ENCODE assay signal across 12 mouse cellular contexts in the genomic region with DNA sequence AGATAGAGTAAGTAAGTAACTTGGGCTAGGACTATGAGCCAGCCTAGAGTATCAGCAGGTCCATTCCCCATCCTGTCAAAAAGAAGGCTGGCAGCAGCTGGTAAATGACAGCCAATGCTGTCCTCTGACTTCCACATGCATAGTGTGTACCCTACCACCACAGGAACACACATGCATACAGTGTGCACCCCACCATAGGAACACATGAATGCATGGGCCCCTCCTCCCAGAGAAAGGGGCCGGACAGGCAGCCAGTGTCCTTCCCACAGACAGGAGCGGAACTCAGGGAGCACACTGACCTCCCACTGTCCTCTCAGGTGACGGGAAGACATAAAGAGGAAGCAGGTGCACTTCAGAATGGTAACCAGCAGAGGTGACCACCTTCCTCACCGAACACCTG.
DNase-seq lines count a peak whose midpoint lies in the region; ATAC-seq lines count a peak whose summit lies in the region.
"Had no signal": no experiment of that assay in that cellular context is flagged by ENCODE, and none has a peak within 500 bp of the region (broad histone marks: within the 10 kb centered on the region; RNA-seq: fewer than 3 reads in every experiment).

No protein-coding gene starts in this region.

- H3K9me3 ChIP-seq in forebrain, embryonic 15.5 days = no peaks in the 10 kb centered on the region
- no peaks in the 10 kb centered on the region for H3K9me3 ChIP-seq in forebrain, embryonic 11.5 days (ENCODE audit: control insufficient read depth, low read length)
- no peaks in the 10 kb centered on the region for H3K9me3 ChIP-seq in kidney, embryonic 15.5 days (replicated peaks)
- H3K9me3 ChIP-seq: embryonic facial prominence, embryonic 15.5 days had no signal

- peaks cover 13% of the 10 kb centered on the region for H3K4me1 ChIP-seq in forebrain, embryonic 15.5 days
- H3K4me1 ChIP-seq in forebrain, embryonic 11.5 days (replicated peaks; ENCODE audit: control insufficient read depth, insufficient read depth, low read length) = 0 out of 2 replicates have a peak, but pooled peaks cover 2% of the 10 kb centered on the region
- H3K4me1 ChIP-seq in kidney, embryonic 15.5 days = peaks cover 62% of the 10 kb centered on the region

- H3K27ac ChIP-seq in forebrain, embryonic 15.5 days (replicated peaks) = no peak overlapping the region
- H3K27ac ChIP-seq in forebrain, embryonic 11.5 days (ENCODE audit: low read depth, low read length) = no peak overlapping the region
- H3K27ac ChIP-seq in kidney, embryonic 15.5 days = peak overlapping the region; percentile 94

- intact Hi-C loops in left cerebral cortex, postnatal 4 days (cut with DNase I) = no loop called here

- H3K36me3 ChIP-seq in forebrain, embryonic 15.5 days = no peaks in the 10 kb centered on the region
- no peaks in the 10 kb centered on the region for H3K36me3 ChIP-seq in forebrain, embryonic 11.5 days (ENCODE audit: control insufficient read depth, insufficient read depth, low read length)
- no peaks in the 10 kb centered on the region for H3K36me3 ChIP-seq in kidney, embryonic 15.5 days
- H3K36me3 ChIP-seq: embryonic facial prominence, embryonic 15.5 days had no signal

- H3K4me2 ChIP-seq in forebrain, embryonic 15.5 days (replicated peaks) = no peak overlapping the region
- H3K4me2 ChIP-seq in forebrain, embryonic 11.5 days (ENCODE audit: low read depth, low read length, severe bottlenecking) = no peak overlapping the region
- peak overlapping the region; percentile 27; the same call in 1 of the 2 replicates for H3K4me2 ChIP-seq in kidney, embryonic 15.5 days
- H3K4me2 ChIP-seq: embryonic facial prominence, embryonic 15.5 days had no signal

- no peak overlapping the region for H3K9ac ChIP-seq in forebrain, embryonic 15.5 days (replicated peaks)
- H3K9ac ChIP-seq in forebrain, embryonic 11.5 days (ENCODE audit: low read length) = no peak overlapping the region
- H3K9ac ChIP-seq in kidney, embryonic 15.5 days = no peak overlapping the region
- H3K9ac ChIP-seq: embryonic facial prominence, embryonic 15.5 days had no signal

- ATAC-seq in forebrain, embryonic 15.5 days (replicated peaks) = peak; percentile 38; the same call in 1 of the 2 replicates
- ATAC-seq in forebrain, embryonic 11.5 days (replicated peaks; ENCODE audit: low FRiP score) = no peak
- peak; percentile 49 for ATAC-seq in kidney, embryonic 15.5 days (replicated peaks; ENCODE audit: low FRiP score)
- ATAC-seq: activated CD4-positive, CD25-positive, alpha-beta regulatory T cell, adult 4 months had no signal

- H3K27me3 ChIP-seq in forebrain, embryonic 15.5 days = no peaks in the 10 kb centered on the region
- no peaks in the 10 kb centered on the region for H3K27me3 ChIP-seq in forebrain, embryonic 11.5 days (ENCODE audit: control insufficient read depth, insufficient read depth, low read length)
- no peaks in the 10 kb centered on the region for H3K27me3 ChIP-seq in kidney, embryonic 15.5 days
- H3K27me3 ChIP-seq: embryonic facial prominence, embryonic 15.5 days had no signal

- H3K4me3 ChIP-seq in forebrain, embryonic 15.5 days = no peak overlapping the region
- no peak overlapping the region for H3K4me3 ChIP-seq in forebrain, embryonic 11.5 days (ENCODE audit: low read depth, low read length)
- no peak overlapping the region for H3K4me3 ChIP-seq in kidney, embryonic 15.5 days (replicated peaks)
- H3K4me3 ChIP-seq: embryonic facial prominence, embryonic 15.5 days; layer of hippocampus, adult 2 months had no signal

- 87% methylated on average over 4 of the region's 4 CpGs for WGBS in forebrain, embryonic 15.5 days
- WGBS in forebrain, embryonic 11.5 days = 86% methylated on average over 4 of the region's 4 CpGs
- WGBS in kidney, embryonic 15.5 days = 45% methylated on average over 4 of the region's 4 CpGs

- DNase-seq in forebrain, embryonic 11.5 days (ENCODE audit: low spot score) = no peak
- no peak for DNase-seq in kidney, postnatal 14 days
- DNase-seq in thymus, postnatal 14 days = peak; percentile 19
- no peak for DNase-seq in thymus, postnatal 0 days (ENCODE audit: low spot score)
- DNase-seq in left cerebral cortex, adult 11 months (ENCODE audit: low spot score) = no peak
- no peak for DNase-seq in left cerebral cortex, postnatal 4 days
- DNase-seq: cerebellum, postnatal 10 days had no signal
